Mouse (Mus musculus): ENCODE results near the gene Homez. TPM values are rescaled to one million over a fixed set of nuclear protein-coding genes. Genes with fewer than 3 reads are reported as not detected.
A peak's percentile ranks its signal among the peaks of the same experiment; 100 is the strongest.

Gene Homez
- total RNA-seq, 2 experiments from 2014 or later: 4.7 to 5.5 TPM

DNA sequence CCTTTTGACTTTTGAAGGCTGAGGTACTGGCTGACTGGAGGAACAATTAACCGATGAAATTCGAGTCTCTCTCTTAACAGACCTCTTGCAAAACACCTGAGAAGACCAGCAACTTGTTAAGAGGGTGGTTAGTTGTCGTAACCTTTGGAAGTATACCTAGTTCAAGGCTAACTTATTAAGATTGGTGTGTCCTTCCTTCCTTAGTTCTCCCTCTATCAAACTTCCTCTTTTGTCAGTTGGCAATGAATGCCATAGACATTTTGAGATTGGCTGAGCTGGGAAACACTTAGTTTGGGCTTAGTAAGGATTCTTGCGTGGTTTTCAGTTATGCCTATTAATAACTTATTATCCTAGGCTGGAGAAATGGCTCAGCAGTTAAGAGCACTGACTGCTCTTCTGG is 2.7 kb downstream of the Homez start:
- DNase-seq: no peak

DNA sequence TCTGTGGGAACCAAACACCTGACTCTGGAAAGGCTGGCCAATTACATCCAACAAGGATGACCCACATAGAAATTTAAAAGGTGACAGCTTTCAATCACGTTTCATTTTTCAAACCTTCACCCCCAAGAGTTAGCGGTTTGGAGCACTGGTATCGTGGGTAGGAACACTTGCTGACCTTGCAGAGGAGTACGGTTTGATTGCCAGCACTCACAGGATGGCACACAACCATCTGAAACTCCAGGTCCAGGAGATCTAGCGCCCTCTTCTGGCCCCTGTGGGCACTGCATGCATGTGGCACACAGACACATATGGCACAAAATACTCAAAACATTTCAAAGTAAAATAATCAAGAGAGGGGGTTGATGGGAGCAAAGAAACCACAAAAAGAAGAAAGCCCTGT is 3.8 kb downstream of the Homez start:
- no peak for DNase-seq

GRCm38 (mm10) chr14:54866268-54866667 is 4.5 kb downstream of the Homez start:
- DNase-seq: no peak

DNA sequence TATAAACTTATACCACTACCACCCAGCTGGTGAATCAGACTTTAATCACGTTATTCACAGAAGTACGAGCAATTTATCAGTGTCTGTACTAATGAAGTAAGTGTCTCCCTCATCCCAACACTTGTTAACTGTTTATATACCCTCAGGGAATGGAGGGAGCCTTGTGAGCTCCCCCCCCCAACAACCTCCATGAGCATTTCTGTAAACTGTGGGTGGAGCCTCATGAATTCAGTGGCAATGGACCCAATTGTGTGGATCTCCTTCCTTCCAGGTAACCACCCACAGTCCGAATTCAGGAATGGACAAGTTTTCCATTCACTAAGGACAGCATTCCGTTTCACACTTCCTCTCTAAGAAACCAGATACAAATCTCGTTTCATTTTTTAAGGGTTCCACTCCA is 5.1 kb downstream of the Homez start:
- no peak for DNase-seq

- no peak for DNase-seq
These were observed 6.3 kb downstream of the Homez start for GRCm38 (mm10) chr14:54864313-54865036.

GRCm38 (mm10) chr14:54863501-54864312 is 7.1 kb downstream of the Homez start:
- peak; percentile 93 to 96 for DNase-seq

DNA sequence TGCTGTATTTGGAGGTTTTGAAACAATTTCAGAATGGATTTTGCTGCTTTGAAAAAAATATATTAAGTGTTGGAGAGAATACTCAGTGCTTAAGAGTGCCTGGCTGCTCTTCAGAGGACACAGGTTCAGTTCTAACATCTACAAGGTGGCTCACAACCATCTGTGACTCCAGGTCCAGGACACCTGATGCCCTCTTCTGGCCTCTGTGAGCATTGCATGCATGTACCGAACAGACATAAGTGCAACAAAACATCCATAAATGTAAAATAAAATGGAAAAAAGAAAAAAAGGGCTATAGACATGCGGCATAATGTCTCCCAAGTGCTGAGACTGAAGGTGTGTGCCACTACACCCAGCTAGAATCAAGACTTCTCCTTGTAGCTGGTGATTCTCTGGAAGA is 10.2 kb downstream of the Homez start:
- peak; percentile 33 to 78 for DNase-seq

GRCm38 (mm10) chr14:54857891-54858290 is 12.9 kb downstream of the Homez start:
- DNase-seq: no peak

GRCm38 (mm10) chr14:54856703-54857102 is 14.1 kb downstream of the Homez start:
- DNase-seq: no peak

GRCm38 (mm10) chr14:54855726-54856125 is 15.0 kb downstream of the Homez start:
- no peak for DNase-seq

GRCm38 (mm10) chr14:54843461-54843860 is 27.3 kb downstream of the Homez start:
- peak in 1 of 2 experiments; percentile 48 for DNase-seq

GRCm38 (mm10) chr14:54823716-54824115 is 47.0 kb downstream of the Homez start:
- no peak for DNase-seq

GRCm38 (mm10) chr14:54822301-54822700 is 48.5 kb downstream of the Homez start:
- no peak for DNase-seq

DNA sequence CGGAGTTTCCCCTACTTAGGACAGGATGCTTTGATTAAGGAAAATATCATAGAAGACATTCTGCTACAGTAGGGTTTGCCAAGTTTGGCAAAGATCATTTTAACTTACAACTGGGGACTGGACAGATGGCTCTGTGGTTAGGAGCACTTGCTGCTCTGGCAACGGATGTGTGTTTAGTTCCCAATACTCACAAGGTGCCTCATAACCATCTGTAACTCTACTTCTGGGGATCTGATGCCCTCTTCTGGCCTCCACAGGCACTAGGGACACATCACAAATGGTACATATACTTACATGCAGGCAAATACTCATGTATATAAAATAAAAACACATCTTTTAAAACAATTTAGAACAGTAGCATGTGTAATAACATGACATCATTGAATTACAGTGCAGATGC is 53.0 kb downstream of the Homez start:
- DNase-seq: peak; percentile 6 to 24

GRCm38 (mm10) chr14:54815737-54816136 is 55.0 kb downstream of the Homez start:
- DNase-seq: no peak

- no peak for DNase-seq
These were observed 56.8 kb downstream of the Homez start, which contains the start of gene Rnf212b for GRCm38 (mm10) chr14:54813991-54814390. Gene Rnf212b, plus strand, starts transcription at chr14:54814141.

DNA sequence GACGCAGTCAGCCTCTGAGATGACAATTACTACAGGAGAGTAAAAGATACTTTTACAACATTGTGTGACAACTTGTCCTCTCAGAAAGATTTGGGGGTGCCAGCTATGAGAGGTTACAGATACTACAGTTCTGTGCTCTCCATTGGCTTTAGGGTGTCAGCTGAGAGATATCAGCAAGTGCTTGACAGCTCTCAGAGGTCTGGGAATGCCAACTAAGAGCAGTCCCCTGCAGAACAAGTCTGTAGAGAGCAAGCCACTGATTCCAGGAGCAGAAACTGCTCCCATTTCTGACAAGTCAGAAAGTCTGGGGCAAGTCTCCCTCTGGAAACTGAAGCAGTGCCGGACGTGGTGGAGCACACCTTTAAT is 61.1 kb downstream of the Homez start:
- DNase-seq: peak in 1 of 2 experiments; percentile 12

DNA sequence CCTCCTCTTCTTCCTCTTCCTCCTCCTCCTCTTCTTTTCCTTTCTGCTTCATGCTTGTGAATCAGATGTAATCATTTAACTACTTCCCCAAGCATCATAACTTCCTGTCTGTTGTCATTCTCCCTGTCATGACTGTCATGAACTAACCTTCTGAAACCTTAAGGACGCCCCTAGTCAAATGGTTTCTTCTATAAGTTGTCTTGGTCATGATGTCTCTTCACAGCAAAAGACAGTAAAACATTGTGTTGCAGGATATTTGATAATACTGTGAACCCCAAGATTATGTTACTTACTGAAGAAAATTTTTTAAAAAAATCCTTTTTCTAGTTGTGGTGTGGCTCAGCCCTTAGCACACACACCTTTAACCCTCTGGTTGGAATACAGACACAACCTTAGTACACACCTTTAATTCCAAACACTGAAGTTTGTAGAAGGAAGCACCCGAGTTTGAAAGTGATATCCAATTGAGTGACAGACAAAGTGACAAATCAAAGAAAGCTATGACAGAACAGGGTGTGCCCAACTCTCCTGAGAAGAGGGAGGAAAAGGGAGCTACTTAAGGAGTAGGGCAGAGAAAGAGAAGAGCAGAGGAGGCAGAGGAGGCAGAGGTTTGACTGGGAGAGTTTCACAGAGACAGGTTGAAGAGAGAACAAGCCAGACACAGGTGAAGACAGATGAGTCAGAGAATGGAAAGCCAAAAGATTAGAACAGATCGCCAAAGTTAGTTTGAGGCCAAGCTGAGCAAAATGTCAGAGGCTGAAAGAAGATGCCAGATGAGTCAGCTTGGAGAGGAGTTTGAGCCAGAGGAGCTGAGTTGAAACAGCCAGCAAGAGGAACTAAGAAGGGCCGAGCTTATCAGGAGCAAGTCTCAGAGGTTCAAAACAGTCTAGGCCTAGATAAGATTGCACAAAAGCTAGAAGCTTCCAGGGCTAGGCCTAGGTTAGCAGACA is 61.8 kb downstream of the Homez start:
- peak; percentile 38 to 69 for DNase-seq

GRCm38 (mm10) chr14:54806124-54806523 is 64.6 kb downstream of the Homez start:
- no peak for DNase-seq
